Mouse (Mus musculus) urinary bladder, postnatal 0 days (tissue): Measurements from ENCODE around the gene Akr1e1. TPM values are rescaled to one million over a fixed set of nuclear protein-coding genes. Genes with fewer than 3 reads are reported as not detected.

Experiments used
- polyA plus RNA-seq: library from polyadenylated mRNA; unstranded; fragments of >200 nt; fragmentation: Nextera tagmentation; extraction: Ambion mirVana; gene quantifications from 2 replicates; pipeline ENCODE4 v1.2.1, GENCODE M21; 2015

The Akr1e1 gene
- 30.2 and 36.7 TPM in 2 replicates for polyA plus RNA-seq

DNA sequence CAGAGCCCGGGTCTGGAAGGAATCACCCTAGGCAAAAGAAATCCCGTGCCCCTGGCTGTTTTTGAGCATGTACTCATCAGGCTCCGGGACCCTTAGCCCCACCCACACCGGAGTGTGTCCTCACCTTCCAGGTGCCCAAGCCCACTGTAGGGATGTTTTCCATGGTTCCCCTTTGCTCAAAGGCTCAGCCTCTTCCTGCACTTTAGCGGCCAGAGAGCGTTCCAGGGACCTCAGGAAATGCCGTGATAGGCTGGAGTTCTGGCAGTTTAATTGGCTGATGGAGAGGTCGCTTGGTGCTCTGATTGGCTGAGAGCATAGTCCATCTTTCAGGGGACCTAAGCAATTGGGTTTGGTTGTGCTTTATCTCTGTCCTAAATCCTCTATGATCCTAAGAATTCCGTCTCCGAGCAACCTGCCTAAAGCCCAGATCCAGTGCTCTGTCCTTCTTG is at the start of gene Akr1e1:
Gene Akr1e1, minus strand, starts transcription at position 214 of the 449 bp plus-strand sequence.

DNA sequence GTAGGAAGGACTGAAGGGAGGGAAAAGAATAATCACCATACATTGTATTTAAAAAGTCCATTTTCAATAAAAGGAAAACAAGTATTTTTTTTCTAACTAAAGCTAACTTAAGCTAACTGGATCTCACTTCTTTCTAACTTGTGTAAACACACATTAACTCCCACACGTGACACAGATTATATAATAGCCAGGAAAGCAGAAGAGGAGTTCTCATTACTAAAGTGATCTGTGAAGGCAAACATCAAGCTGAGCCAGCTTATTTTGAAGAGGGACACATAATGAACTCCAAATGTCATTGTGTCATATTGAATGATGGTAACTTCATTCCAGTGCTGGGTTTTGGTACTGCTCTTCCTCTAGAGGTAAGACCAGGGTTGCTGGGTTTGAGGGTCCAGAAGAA is 35.1 kb downstream of the Akr1e1 start, which contains the start of gene Akr1c21:
Gene Akr1c21, plus strand, starts transcription at position 205 of the 400 bp plus-strand sequence.

Other genes starting within 250 kb of the Akr1e1 start
- 0.12 TPM in 1 of 2 replicates, not detected in the other for gene Akr1c6, start 174.9 kb downstream of the Akr1e1 start, polyA plus RNA-seq
- gene Akr1c20, start 85.8 kb downstream of the Akr1e1 start, polyA plus RNA-seq: not detected in 2 replicates
- gene Akr1c21, start 35.1 kb downstream of the Akr1e1 start, polyA plus RNA-seq: not detected in 2 replicates